Mouse (Mus musculus): ENCODE measurements around the gene Nme1. TPM values are rescaled to one million over a fixed set of nuclear protein-coding genes. Genes with fewer than 3 reads are reported as not detected.
"Not testable (repeated sequence)": the region's sequence is repeated elsewhere in the genome, so short reads cannot be mapped to it uniquely, and the experiment has no call there.

Gene Nme1
- total RNA-seq, 2 experiments from 2014 or later: 68.7 to 75.0 TPM

DNA sequence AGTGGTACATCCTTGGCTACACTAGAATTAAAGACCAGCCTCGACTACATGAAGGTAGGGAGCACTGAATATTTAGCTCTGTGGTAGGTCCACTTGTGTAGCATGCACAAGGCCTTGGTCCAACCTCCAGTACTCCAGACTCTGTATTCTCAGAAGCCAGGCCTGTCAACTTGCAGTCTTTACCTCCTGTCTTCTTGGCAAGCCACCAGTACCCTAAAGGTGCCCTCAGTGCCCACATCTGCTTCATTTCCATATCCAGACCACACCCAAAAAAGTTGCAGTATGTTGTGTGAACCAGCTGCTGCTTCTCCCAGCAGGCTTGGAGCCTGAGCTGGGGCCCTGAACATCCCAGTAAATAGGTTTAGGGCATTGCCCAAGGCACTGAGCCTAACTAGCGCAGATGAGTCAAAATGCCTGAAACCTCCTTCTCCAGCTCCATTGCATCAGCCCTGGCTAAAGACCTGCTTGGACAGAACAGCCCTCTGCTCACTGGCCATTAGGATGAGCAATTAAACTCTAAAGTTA, 11.2 kb downstream of the Nme1 start:
- H3K4me3 ChIP-seq: no peak overlapping the region
- no peak for DNase-seq (ENCODE audit: low spot score in 2 of 2)
- H3K27ac ChIP-seq: peak overlapping the region; percentile 92
- no peak for TF ChIP-seq CTCF (conservative IDR thresholded peaks at IDR 0.05)

DNA sequence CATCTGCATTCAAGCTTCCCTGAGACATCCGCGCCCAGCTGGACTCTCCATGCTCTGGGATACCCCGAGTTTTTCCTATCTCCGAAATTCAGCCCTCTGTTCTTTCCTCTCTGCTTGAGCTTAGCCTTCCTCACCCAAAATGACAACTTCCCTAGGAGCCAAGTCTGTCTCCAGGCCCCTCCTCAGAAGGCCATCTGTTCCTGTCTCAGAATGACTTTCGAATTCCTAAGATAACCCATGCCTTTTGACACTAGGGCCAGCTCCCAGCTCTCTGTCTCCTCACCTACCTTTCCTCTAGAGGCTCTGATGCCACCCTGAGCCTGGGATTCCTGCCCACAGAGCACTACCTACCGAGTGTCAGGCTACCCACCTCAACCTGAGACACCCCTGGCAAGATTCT, 12.2 kb downstream of the Nme1 start, which contains the start of gene Nme2:
Gene Nme2 (minus strand): TSS at position 101 of the 400 bp plus-strand sequence.
- Histone ChIP-seq H3K27ac (peak within 1 kb of the TSS; percentile 92), H3K4me3 (peak within 1 kb of the TSS; percentile 87)
- DNase-seq (ENCODE audit: low spot score in 2 of 2): no peak
- no peak for TF ChIP-seq CTCF (conservative IDR thresholded peaks at IDR 0.05)

DNA sequence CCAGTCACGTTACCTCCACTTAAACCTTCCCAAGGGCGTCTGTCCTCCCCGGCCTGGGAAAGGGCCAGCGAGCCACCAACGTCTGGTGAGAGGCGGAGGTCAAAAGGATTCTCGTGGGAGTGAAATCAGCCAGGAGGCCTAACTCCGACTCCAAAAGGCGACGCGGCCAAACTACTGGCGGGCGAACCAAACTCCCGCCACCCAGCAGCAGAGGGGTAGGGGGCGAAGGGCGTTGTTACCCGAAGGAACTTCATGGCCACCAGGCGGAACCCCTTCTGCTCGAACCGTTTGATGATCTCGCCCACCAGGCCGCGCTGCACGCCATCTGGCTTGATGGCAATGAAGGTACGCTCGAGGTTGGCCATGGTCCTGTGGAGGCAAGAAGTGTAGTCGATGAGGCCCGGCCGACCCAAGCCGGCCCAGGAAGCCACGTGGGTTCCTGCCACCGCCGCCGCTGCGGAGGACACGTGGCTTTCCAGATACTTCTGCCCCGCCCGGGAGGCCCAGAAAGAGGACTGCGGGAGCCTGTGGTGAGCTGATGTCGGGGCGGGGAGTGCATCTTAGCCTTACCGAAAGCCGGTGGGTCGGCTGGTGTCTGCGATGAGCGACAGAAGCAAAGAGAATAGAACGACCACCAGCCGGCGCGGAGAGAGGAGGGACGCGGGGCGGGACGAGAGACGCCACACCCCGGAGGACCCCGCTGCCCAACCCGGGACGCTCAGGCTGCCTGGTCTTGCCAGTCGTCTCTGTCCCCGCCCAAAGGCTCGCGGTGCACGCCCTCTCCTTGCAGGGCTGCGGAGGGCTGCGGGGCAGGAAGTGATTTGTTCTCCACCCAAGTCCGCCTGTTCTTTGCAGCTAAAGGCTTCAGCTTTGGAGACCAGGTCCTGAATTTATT, 12.8 kb downstream of the Nme1 start:
- peak; percentile 49 for TF ChIP-seq CTCF (conservative IDR thresholded peaks at IDR 0.05)
- DNase-seq (ENCODE audit: low spot score in 2 of 2): peak; percentile 87 to 92
- H3K27ac ChIP-seq: peak overlapping the region; percentile 92
- H3K4me3 ChIP-seq: peak overlapping the region; percentile 87

- Histone ChIP-seq H3K4me3 (peak overlapping the region; percentile 87), H3K27ac (peak overlapping the region; percentile 92)
- no peak for TF ChIP-seq CTCF (conservative IDR thresholded peaks at IDR 0.05)
- no peak for DNase-seq (ENCODE audit: low spot score in 2 of 2)
These were observed 13.5 kb downstream of the Nme1 start for GRCm38 (mm10) chr11:93954738-93955255.

DNA sequence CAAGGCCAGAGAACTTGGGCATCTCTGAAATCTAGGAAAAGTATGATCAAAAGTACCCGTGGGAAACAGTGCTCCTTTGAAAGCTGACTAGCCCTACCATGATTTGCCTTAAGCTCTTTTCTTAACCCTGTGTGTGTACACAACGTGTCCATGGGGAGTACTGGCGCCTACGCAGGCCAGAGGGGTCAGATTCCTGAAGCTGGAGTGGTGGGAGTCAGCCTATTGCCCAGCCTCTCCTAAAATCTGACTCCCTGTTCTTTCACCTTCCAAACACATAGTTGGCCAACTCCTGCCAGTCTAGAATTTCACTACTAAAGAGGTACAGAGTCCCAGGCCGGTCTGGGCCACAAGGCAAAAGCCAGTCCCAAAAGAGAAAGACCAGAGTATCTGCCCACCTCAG, 15.9 kb downstream of the Nme1 start:
- Histone ChIP-seq H3K4me3 (no peak overlapping the region), H3K27ac (no peak overlapping the region)
- TF ChIP-seq CTCF (conservative IDR thresholded peaks at IDR 0.05): no peak
- DNase-seq (ENCODE audit: low spot score in 2 of 2): no peak

DNA sequence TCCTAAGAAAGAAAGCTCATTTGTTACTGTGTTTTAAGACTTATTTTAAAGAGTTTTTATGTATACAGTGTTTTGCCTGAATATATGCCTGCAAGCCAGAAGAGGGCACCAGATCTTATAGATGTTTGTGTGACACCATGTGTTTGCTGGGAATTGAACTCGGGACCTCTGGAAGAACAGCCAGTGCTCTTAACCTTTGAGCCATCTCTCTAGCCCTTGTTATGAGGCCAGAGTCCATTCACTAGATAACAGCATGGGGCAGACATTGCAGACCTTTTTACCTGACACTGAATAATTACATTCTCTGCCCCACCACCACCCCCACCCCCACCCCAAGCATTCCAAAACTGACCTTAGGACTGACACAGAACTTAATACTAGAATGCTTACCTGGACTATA, 18.3 kb downstream of the Nme1 start:
- TF ChIP-seq CTCF (conservative IDR thresholded peaks at IDR 0.05): peak; percentile 47
- no peak for DNase-seq (ENCODE audit: low spot score in 2 of 2)
- Histone ChIP-seq H3K27ac (no peak overlapping the region), H3K4me3 (no peak overlapping the region)

DNA sequence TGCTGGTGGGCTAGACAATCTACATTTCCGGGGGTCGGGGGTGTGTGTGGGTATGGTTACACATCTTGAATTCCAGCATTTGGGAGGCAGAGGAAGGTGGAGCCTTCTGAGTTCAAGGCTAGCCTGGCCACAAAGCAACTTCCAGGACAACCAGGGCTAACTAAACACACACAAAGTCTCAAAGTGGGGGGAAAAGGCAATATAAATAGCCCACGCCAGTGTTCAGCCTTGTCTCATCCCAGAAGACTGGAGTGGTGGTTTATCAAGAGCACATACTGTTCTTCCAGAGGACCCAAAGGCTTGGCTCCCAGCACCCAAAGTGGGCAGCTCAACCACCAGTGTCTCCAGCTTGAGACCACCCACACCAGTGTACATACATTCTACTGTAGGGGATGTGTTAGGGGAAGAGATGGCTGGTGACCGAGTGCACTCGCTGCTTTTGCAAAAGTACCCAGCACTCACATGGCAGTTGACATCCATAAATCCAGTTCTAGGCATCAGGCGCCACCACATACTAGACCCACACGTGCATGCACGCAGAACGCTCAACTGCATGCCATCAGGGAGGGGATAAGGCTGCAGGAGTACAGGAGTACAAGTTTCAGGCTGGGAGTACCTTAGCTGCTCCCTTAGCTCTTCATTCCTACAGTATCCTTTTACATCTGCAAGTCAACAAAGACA, 19.3 kb downstream of the Nme1 start:
- no peak overlapping the region for H3K4me3 ChIP-seq
- DNase-seq (ENCODE audit: low spot score in 2 of 2): no peak
- TF ChIP-seq CTCF (conservative IDR thresholded peaks at IDR 0.05): no peak
- H3K27ac ChIP-seq: no peak overlapping the region

GRCm38 (mm10) chr11:93944986-93945385, 23.3 kb downstream of the Nme1 start:
- no peak overlapping the region for H3K27ac ChIP-seq
- no peak for DNase-seq (ENCODE audit: low spot score in 2 of 2)
- TF ChIP-seq CTCF (conservative IDR thresholded peaks at IDR 0.05): no peak
- H3K4me3 ChIP-seq: no peak overlapping the region

DNA sequence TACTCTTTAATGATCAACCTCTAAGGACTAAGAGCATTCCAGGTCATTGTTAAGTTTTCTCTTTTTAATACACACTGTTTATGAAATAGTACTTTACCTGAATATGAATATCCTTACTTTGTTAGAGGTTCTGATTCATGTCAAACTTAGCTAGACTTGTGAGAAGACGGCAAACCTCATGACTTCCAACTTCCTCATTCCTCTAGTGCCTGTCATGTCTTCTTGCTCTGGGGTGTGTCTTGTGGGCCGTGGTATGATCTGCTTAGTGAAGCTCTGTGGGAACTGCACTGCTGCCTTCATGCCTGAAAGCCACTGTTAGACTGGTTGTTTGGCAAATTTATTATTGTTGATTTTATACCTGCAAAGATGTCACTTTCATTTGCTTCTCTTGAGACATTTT, 27.4 kb downstream of the Nme1 start:
- no peak for DNase-seq (ENCODE audit: low spot score in 2 of 2)
- no peak for TF ChIP-seq CTCF (conservative IDR thresholded peaks at IDR 0.05)
- H3K27ac ChIP-seq: no peak overlapping the region
- H3K4me3 ChIP-seq: no peak overlapping the region

DNA sequence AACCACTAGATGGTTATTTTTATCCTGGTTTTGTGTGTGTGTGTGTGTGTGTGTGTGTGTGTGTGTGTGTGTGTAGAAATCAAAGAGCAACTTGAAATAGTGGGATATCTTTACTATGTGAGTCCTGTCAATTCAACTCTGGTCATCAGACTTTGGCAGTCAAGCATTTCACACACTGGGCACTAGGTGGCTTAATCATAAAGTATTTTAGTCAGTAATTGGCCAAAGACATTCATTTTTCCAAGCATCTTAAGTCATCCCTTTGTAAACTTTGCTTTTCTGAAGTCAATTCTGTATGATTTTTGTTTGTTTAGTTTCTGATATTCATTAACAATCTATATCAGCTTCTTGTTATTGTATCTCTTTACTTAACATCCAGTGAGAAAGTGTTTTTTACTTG, 39.2 kb downstream of the Nme1 start:
- no peak overlapping the region for H3K4me3 ChIP-seq
- no peak for DNase-seq (ENCODE audit: low spot score in 2 of 2)
- TF ChIP-seq CTCF (conservative IDR thresholded peaks at IDR 0.05): peak; percentile 65
- H3K27ac ChIP-seq: no peak overlapping the region

DNA sequence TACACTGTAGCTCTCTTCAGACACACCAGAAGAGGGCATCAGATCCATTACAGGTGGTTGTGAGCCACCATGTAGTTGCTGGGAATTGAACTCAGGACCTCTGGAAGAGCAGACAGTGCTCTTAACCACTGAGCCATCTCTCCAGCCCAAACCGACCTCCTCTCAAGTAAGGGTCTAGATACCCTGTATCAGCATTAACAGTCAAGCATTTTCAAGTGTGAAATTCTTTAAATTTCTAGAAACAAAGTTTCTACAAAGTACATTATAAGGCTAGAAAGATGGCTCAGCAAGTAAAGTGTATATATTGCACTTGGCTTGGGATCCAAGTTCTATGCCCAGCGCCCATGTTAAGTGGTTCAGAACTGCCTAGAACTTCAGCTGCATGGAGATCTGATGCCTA, 53.3 kb downstream of the Nme1 start:
- not testable (repeated sequence) for DNase-seq (ENCODE audit: low spot score in 2 of 2); H3K27ac ChIP-seq; H3K4me3 ChIP-seq

DNA sequence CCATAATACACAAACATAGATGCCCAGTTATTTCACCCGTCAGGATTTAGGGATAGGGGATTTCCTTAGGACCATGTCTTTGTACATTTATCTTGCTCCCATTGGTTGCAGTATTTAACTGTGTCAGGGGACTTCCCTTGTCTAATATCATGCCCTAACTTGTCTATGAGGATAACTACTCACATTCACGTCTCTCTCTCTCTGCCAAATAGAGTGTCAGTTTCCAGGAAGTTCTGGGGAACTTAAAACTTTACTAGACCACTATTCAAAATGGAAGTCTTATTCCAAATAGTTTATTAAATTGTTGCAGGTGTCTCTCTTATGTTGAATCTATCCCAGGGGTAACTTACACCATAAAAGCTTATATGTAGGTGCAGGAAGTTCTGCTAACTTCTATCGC, 56.7 kb downstream of the Nme1 start:
- Histone ChIP-seq H3K27ac (no peak overlapping the region), H3K4me3 (no peak overlapping the region)
- DNase-seq (ENCODE audit: low spot score in 2 of 2): no peak
- no peak for TF ChIP-seq CTCF (conservative IDR thresholded peaks at IDR 0.05)

- H3K27ac ChIP-seq: no peak overlapping the region
- no peak for DNase-seq (ENCODE audit: low spot score in 2 of 2)
- no peak overlapping the region for H3K4me3 ChIP-seq
- TF ChIP-seq CTCF (conservative IDR thresholded peaks at IDR 0.05): no peak
These were observed 59.5 kb downstream of the Nme1 start for GRCm38 (mm10) chr11:93908829-93909228.

All from layer of hippocampus, adult 2 months (tissue).